Comparison of ENCODE assay signal across 33 mouse cellular contexts in the genomic region with DNA sequence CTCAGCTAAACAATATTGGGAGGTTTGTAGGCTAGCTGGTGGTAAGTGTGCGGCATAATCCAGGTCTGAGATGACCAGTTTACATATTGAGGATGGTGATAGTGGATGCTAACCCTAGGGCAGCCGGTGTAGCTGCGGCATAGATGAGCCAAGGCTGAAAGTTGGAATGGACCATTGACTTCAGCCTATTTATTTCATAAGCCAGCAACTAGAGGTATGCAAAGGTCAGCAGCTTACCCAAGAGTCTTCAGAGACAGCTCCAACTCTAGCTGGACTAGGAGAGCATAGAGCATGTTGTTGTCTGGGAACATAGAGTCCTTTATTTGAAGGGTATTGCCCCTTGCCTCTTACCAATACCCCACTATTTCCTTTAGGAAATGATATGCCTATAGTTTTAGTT. TPM values are rescaled to one million over a fixed set of nuclear protein-coding genes. Genes with fewer than 3 reads are reported as not detected.
DNase-seq lines count a peak whose midpoint lies in the region; ATAC-seq and TF ChIP-seq lines count a peak whose summit lies in the region.
"Had no signal": no experiment of that assay in that cellular context is flagged by ENCODE, and none has a peak within 500 bp of the region (broad histone marks: within the 10 kb centered on the region; RNA-seq: fewer than 3 reads in every experiment).

No protein-coding gene starts in this region.

- peak; percentile 23 for DNase-seq in kidney, adult 11 months
- DNase-seq in kidney, postnatal 10 days = no peak
- peak; percentile 91 for DNase-seq in liver, adult 2 months (ENCODE audit: extremely low read depth, low read depth, low spot score)
- DNase-seq in adipocyte (ENCODE audit: low spot score) = peak; percentile 46
- no peak for DNase-seq in cerebellum, adult 18-20 months
- DNase-seq: adrenal gland, adult 2 months; adrenal gland, postnatal 14 days; B cell, adult 2 months; cerebellum, adult 11 months; cerebellum, adult 8-10 months; cerebellum, postnatal 10 days; cerebellum, postnatal 36 days; embryo, embryonic 11 days; gastrocnemius, postnatal 10 days; gastrocnemius, postnatal 36 days; heart, adult 2 months; heart, postnatal 14 days; heart, postnatal 4 days had no signal

- no peak for TF ChIP-seq CTCF in liver, adult 2 months (IDR thresholded peaks at IDR 0.05; ENCODE audit: low read depth, low read length)

- no peaks in the 10 kb centered on the region for H3K36me3 ChIP-seq in liver, adult 2 months (ENCODE audit: control insufficient read depth, insufficient read depth, low read length)
- H3K36me3 ChIP-seq in liver, embryonic 12.5 days = no peaks in the 10 kb centered on the region
- H3K36me3 ChIP-seq: embryonic facial prominence, embryonic 12.5 days; forebrain, embryonic 10.5 days; G1E; heart, embryonic 10.5 days; heart, embryonic 13.5 days had no signal

- H3K9me3 ChIP-seq in liver, embryonic 12.5 days (replicated peaks) = no peaks in the 10 kb centered on the region
- H3K9me3 ChIP-seq: embryonic facial prominence, embryonic 12.5 days; forebrain, embryonic 10.5 days; forebrain, embryonic 13.5 days; heart, embryonic 10.5 days; heart, embryonic 13.5 days had no signal

- no peak overlapping the region for H3K4me3 ChIP-seq in liver, adult 2 months (ENCODE audit: insufficient read depth, low read depth, low read length)
- H3K4me3 ChIP-seq in liver, embryonic 12.5 days = no peak overlapping the region
- H3K4me3 ChIP-seq: embryonic facial prominence, embryonic 12.5 days; forebrain, embryonic 10.5 days; forebrain, embryonic 13.5 days; heart, adult 2 months; heart, embryonic 10.5 days; heart, embryonic 13.5 days had no signal

- no peak for TF ChIP-seq POLR2A in liver, adult 2 months (IDR thresholded peaks at IDR 0.05; ENCODE audit: extremely low read depth, insufficient read depth, low read length)

- no peak overlapping the region for H3K4me2 ChIP-seq in liver, embryonic 12.5 days
- H3K4me2 ChIP-seq: embryonic facial prominence, embryonic 12.5 days; forebrain, embryonic 13.5 days; heart, embryonic 13.5 days; hindbrain, embryonic 14.5 days had no signal

- no peaks in the 10 kb centered on the region for H3K27me3 ChIP-seq in liver, adult 2 months (ENCODE audit: control insufficient read depth, insufficient read depth, low read length)
- H3K27me3 ChIP-seq in liver, embryonic 12.5 days (replicated peaks) = no peaks in the 10 kb centered on the region
- H3K27me3 ChIP-seq: CH12.LX; embryonic facial prominence, embryonic 12.5 days; forebrain, embryonic 13.5 days; heart, embryonic 13.5 days; Patski had no signal

- H3K9ac ChIP-seq in liver, adult 2 months (ENCODE audit: low read depth, low read length) = no peak overlapping the region
- H3K9ac ChIP-seq in liver, embryonic 12.5 days = no peak overlapping the region
- H3K9ac ChIP-seq: embryonic facial prominence, embryonic 12.5 days; forebrain, embryonic 13.5 days; heart, embryonic 13.5 days; hindbrain, embryonic 14.5 days had no signal

- peak overlapping the region; percentile 33; the same call in 1 of the 2 replicates for H3K27ac ChIP-seq in liver, adult 2 months (replicated peaks; ENCODE audit: insufficient read depth, low read depth, low read length)
- H3K27ac ChIP-seq in liver, embryonic 12.5 days = no peak overlapping the region
- H3K27ac ChIP-seq: embryonic facial prominence, embryonic 12.5 days; forebrain, embryonic 10.5 days; forebrain, embryonic 13.5 days; heart, adult 2 months; heart, embryonic 10.5 days; heart, embryonic 13.5 days; hindbrain, embryonic 14.5 days; hindbrain, postnatal 0 days had no signal

- no peak for ATAC-seq in liver, embryonic 12.5 days
- ATAC-seq: forebrain, embryonic 13.5 days; forebrain, embryonic 16.5 days; hindbrain, postnatal 0 days; inflammation-experienced regulatory T-cells, adult 6 months; Patski had no signal

- peaks cover 4% of the 10 kb centered on the region for H3K4me1 ChIP-seq in liver, adult 2 months (ENCODE audit: control insufficient read depth, insufficient read depth, low read length)
- H3K4me1 ChIP-seq in liver, embryonic 12.5 days = no peaks in the 10 kb centered on the region
- H3K4me1 ChIP-seq: embryonic facial prominence, embryonic 12.5 days; forebrain, embryonic 10.5 days; forebrain, embryonic 13.5 days; heart, embryonic 10.5 days; heart, embryonic 13.5 days had no signal

- WGBS in liver, adult 2 months = 42% methylated on average over 3 of the region's 3 CpGs
- WGBS in liver, embryonic 12.5 days (ENCODE audit: insufficient replicate concordance) = 76% methylated on average over 3 of the region's 3 CpGs

- no peaks in the 10 kb centered on the region for H3K79me2 ChIP-seq in liver, adult 2 months (ENCODE audit: control insufficient read depth, insufficient read depth, low read length)

RNA-seq across cellular contexts. Expression of gene Lrtm1, which starts 21.4 kb away (rescaled TPM):
- 3.4 and 11.0 TPM in 2 replicates for total RNA-seq in liver, adult 2 months (2014; rRNA removed)
- 10.2 and 11.9 TPM in 2 replicates for polyA plus RNA-seq in liver, adult 2 months (2012; rRNA removed)
- polyA plus RNA-seq in liver, embryonic 12.5 days (2016; fragmentation: Nextera tagmentation; extraction: Ambion mirVana) = not detected in 2 replicates
- total RNA-seq: CH12.LX; granulocyte monocyte progenitor cell, adult 5-6 weeks had no signal
- polyA plus RNA-seq: cortical plate, adult 2 months; G1E; inflammation-experienced regulatory T-cells, adult 6 months; Patski had no signal

Comparison
In these comparisons a context has a peak if more than half of its experiments do, and no peak if none do; other contexts are left out.
1. DNase-seq: peak in kidney, adult 11 months (single experiment), liver, adult 2 months (single experiment) and adipocyte (single experiment); none in kidney, postnatal 10 days (single experiment) and cerebellum, adult 18-20 months (0 of 2).
2. RNA of gene Lrtm1, which starts 21.4 kb away (polyA plus RNA-seq): 10.2 to 11.9 TPM in liver, adult 2 months; not detected in liver, embryonic 12.5 days; every median in the first group is over 10 times any median in the second.